Mouse (Mus musculus) kidney, adult 2 months (tissue): ENCODE measurements around the gene Epha6.

Experiments used
- CTCF ChIP-seq: fragments of 200-500 bp; conservative IDR thresholded peaks from 2 replicates; pipeline ENCODE4 v1.5.1; 2011; ENCODE audit warnings: low read depth, mild to moderate bottlenecking, control low read depth, low read length, moderate library complexity, mixed read lengths; ENCODE audit not compliant: insufficient read depth, insufficient read length
- POLR2A ChIP-seq: fragments of 200-500 bp; IDR thresholded peaks from one replicate; pipeline ENCODE4 v1.6.1; 2011; ENCODE audit warnings: low read depth, low read length, control low read depth

DNA sequence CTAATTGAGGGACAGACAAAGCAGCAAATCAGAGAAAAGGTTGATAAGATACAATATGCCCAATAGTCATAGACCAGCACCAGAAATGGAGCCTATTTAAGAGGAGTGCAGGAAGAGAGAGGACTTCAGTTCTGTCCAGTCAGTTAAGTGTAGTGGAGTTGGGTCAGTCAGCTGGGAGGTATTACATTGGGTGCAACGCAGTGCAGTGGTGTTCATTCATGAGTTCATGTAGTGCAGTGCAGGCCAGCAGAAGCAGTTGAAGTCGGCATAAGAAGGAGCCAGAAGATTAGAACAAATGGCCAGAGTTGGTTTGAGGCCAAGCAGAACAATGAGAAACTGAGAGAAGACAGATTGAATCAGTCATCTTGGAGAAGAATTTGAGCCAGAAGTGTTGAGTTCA, 833.0 kb downstream of the Epha6 start:
- TF ChIP-seq CTCF (no peak), POLR2A (no peak)
